Mouse (Mus musculus) hindbrain, embryonic 14.5 days (tissue): ENCODE measurements around the gene Megf8. TPM values are rescaled to one million over a fixed set of nuclear protein-coding genes. Genes with fewer than 3 reads are reported as not detected.

Source experiments
- ATAC-seq: fragments of 200-750 bp; cut with Nextera tagmentation; 2 replicates; pipeline ENCODE4 v1.8.0; 2017; ENCODE audit warnings: moderate number of reproducible peaks, mild to moderate bottlenecking, moderate TSS enrichment, moderate library complexity; ENCODE audit not compliant: low FRiP score
- DNase-seq: peaks from one replicate; pipeline ENCODE4 v3.0.0-alpha.2; 2015; ENCODE audit warnings: low spot score
- H3K27ac ChIP-seq: fragments of 300-500 bp; sonication (generic); 2 replicates; pipeline ENCODE4 v1.5.1; 2014; ENCODE audit warnings: mild to moderate bottlenecking, moderate library complexity
- H3K27me3 ChIP-seq: fragments of 300-500 bp; sonication (generic); 2 replicates; pipeline ENCODE4 v1.6.1; 2014; ENCODE audit warnings: mild to moderate bottlenecking, low read length, mixed read lengths; ENCODE audit not compliant: control insufficient read depth, insufficient read depth
- H3K36me3 ChIP-seq: fragments of 300-500 bp; sonication (generic); replicated peaks from 2 replicates; pipeline ENCODE4 v1.6.1; 2014; ENCODE audit not compliant: control insufficient read depth, insufficient read depth
- H3K4me1 ChIP-seq: fragments of 300-500 bp; sonication (generic); replicated peaks from 2 replicates; pipeline ENCODE4 v1.6.1; 2014; ENCODE audit warnings: antibody characterized with exemption, low read length, mixed read lengths; ENCODE audit not compliant: control insufficient read depth, insufficient read depth
- H3K4me2 ChIP-seq: fragments of 300-500 bp; sonication (generic); replicated peaks from 2 replicates; pipeline ENCODE4 v1.6.1; 2014; ENCODE audit warnings: mild to moderate bottlenecking, moderate library complexity
- H3K4me3 ChIP-seq: fragments of 300-500 bp; sonication (generic); replicated peaks from 2 replicates; pipeline ENCODE4 v1.5.1; 2014; ENCODE audit warnings: mild to moderate bottlenecking, low read length
- H3K9ac ChIP-seq: fragments of 300-500 bp; sonication (generic); 2 replicates; pipeline ENCODE4 v1.6.1; 2014
- H3K9me3 ChIP-seq: fragments of 300-500 bp; sonication (generic); 2 replicates; pipeline ENCODE4 v1.6.1; 2016; ENCODE audit warnings: low read length; ENCODE audit not compliant: control insufficient read depth
- WGBS: fragments of 180-500 bp; shearing (Covaris S2); extraction: QIAGEN DNeasy Blood & Tissue Kit; methylation state at CpG from one replicate; pipeline ENCODE4 v1.1.7; 2014; 5-methylcytosine and 5-hydroxymethylcytosine counted together
- polyA plus RNA-seq: library from polyadenylated mRNA; unstranded; fragments of >200 nt; fragmentation: Nextera tagmentation; extraction: Ambion mirVana; gene quantifications from 2 replicates; pipeline ENCODE4 v1.2.1, GENCODE M21; 2014

The Megf8 gene
- polyA plus RNA-seq, 1 experiment from 2014 or later, result 22.0 TPM

GRCm38 (mm10) chr7:25410969-25411615, 94.1 kb downstream of the Megf8 start:
- ATAC-seq, result no peak
- H3K4me2 ChIP-seq, result no peak overlapping the region
- WGBS, result 89% methylated on average over 1 of the region's 1 CpGs

GRCm38 (mm10) chr7:25411861-25412260, 94.9 kb downstream of the Megf8 start:
- H3K27me3 ChIP-seq, result no peaks in the 10 kb centered on the region
- 87% methylated on average over 3 of the region's 3 CpGs for WGBS
- H3K27ac ChIP-seq, result no peak overlapping the region
- H3K36me3 ChIP-seq, result no peaks in the 10 kb centered on the region
- no peaks in the 10 kb centered on the region for H3K9me3 ChIP-seq
- ATAC-seq (no peak), DNase-seq (no peak)
- H3K9ac ChIP-seq, result no peak overlapping the region
- H3K4me2 ChIP-seq, result no peak overlapping the region
- H3K4me3 ChIP-seq, result no peak overlapping the region
- H3K4me1 ChIP-seq, result no peaks in the 10 kb centered on the region

More at GRCm38 (mm10) chr7:25410969-25411615, 94.1 kb downstream of the Megf8 start:
- no peak overlapping the region for H3K27ac ChIP-seq
- H3K27me3 ChIP-seq, result no peaks in the 10 kb centered on the region
- DNase-seq, result no peak
- no peak overlapping the region for H3K9ac ChIP-seq
- no peak overlapping the region for H3K4me3 ChIP-seq
- H3K36me3 ChIP-seq, result no peaks in the 10 kb centered on the region
- H3K9me3 ChIP-seq, result no peaks in the 10 kb centered on the region
- no peaks in the 10 kb centered on the region for H3K4me1 ChIP-seq

DNA sequence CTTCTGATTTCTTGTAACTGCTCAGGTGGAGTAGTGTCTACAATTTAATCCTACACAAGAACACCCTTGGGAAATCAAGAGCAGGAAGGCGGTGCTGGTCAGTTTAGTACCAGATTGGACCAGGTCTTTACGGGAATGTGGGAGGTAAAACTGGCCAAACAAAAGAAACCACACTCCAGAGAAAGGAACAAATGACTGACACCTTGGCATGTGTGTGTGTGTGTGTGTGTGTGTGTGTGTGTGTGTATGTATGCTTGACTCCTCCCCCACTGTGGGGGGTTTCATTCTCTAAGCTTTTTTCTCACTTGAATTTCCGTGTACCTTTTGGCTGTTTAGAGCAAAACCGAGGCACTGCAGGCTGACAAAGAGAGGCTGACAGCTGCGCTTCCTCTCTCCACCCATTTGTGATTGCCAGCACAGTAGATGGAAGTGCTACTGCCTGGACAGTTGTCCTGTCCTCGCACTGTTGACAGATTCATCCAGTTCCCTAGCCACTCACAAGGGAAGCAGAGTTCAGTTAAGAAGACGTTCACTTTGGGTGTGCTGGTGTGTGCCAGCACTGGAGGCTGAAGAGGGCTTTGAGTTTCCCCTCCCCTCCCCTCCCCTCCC, 96.0 kb downstream of the Megf8 start, which contains the start of gene Cxcl17:
Gene Cxcl17, minus strand, starts transcription at position 54 of the 609 bp plus-strand sequence.
- 46% methylated on average over 7 of the region's 7 CpGs for WGBS
- Histone ChIP-seq H3K36me3 (no peaks in the 10 kb centered on the region), H3K27ac (no peak within 1 kb of the TSS), H3K9ac (no peak within 1 kb of the TSS), H3K4me1 (no peaks in the 10 kb centered on the region), H3K27me3 (no peaks in the 10 kb centered on the region), H3K4me3 (no peak within 1 kb of the TSS), H3K4me2 (no peak within 1 kb of the TSS), H3K9me3 (no peaks in the 10 kb centered on the region)
- no peak for DNase-seq
- no peak for ATAC-seq

Other genes with a start within 250 kb of the Megf8 start
- gene Grik5, start 244.8 kb upstream of the Megf8 start, polyA plus RNA-seq, result 21.0 and 22.5 TPM in 2 replicates
- 29.3 and 29.4 TPM in 2 replicates for gene Zfp574, start 244.6 kb upstream of the Megf8 start, polyA plus RNA-seq
- 31.8 and 32.5 TPM in 2 replicates for gene Pou2f2, start 137.4 kb upstream of the Megf8 start, polyA plus RNA-seq
- 13.8 and 14.9 TPM in 2 replicates for gene Dedd2, start 96.5 kb upstream of the Megf8 start, polyA plus RNA-seq
- gene Zfp526, start 95.7 kb upstream of the Megf8 start, polyA plus RNA-seq, result 2.4 and 2.5 TPM in 2 replicates
- 23.4 and 24.1 TPM in 2 replicates for gene Gsk3a, start 79.3 kb upstream of the Megf8 start, polyA plus RNA-seq
- 5.7 and 6.7 TPM in 2 replicates for gene Erf, start 66.4 kb upstream of the Megf8 start, polyA plus RNA-seq
- gene Cic, start 49.5 kb upstream of the Megf8 start, polyA plus RNA-seq, result 42.5 and 47.5 TPM in 2 replicates
- 523 and 576 TPM in 2 replicates for gene Pafah1b3, start 19.2 kb upstream of the Megf8 start, polyA plus RNA-seq
- gene Prr19, start 15.8 kb upstream of the Megf8 start, polyA plus RNA-seq, result 4.2 and 5.2 TPM in 2 replicates
- 74.9 and 81.2 TPM in 2 replicates for gene Tmem145, start 11.1 kb upstream of the Megf8 start, polyA plus RNA-seq
- not detected in 2 replicates for gene Cnfn, start 52.6 kb downstream of the Megf8 start, polyA plus RNA-seq
- 4.6 and 5.7 TPM in 2 replicates for gene Lipe, start 81.5 kb downstream of the Megf8 start, polyA plus RNA-seq
- 0.67 and 0.80 TPM in 2 replicates for gene Cxcl17, start 95.7 kb downstream of the Megf8 start, polyA plus RNA-seq
- 0.91 and 1.4 TPM in 2 replicates for gene Ceacam1, start 160.4 kb downstream of the Megf8 start, polyA plus RNA-seq
- 0.21 TPM in 1 of 2 replicates, not detected in the other for gene Ceacam2, start 222.7 kb downstream of the Megf8 start, polyA plus RNA-seq